Mouse (Mus musculus) small intestine, adult 2 months (tissue): ENCODE measurements around the gene Klf13.

Experiments used
- CTCF ChIP-seq: fragments of 200-500 bp; IDR thresholded peaks from 2 replicates; pipeline ENCODE4 v1.5.1; 2012; ENCODE audit warnings: low read depth, mild to moderate bottlenecking, control low read depth, inconsistent platforms, low read length, moderate library complexity, mixed read lengths; ENCODE audit not compliant: insufficient replicate concordance, insufficient read length; ENCODE audit errors: extremely low read depth
- POLR2A ChIP-seq: fragments of 200-500 bp; IDR thresholded peaks from 2 replicates; pipeline ENCODE4 v1.6.1; 2012; ENCODE audit warnings: low read depth, mild to moderate bottlenecking, control low read depth, inconsistent platforms, low read length, moderate library complexity

DNA sequence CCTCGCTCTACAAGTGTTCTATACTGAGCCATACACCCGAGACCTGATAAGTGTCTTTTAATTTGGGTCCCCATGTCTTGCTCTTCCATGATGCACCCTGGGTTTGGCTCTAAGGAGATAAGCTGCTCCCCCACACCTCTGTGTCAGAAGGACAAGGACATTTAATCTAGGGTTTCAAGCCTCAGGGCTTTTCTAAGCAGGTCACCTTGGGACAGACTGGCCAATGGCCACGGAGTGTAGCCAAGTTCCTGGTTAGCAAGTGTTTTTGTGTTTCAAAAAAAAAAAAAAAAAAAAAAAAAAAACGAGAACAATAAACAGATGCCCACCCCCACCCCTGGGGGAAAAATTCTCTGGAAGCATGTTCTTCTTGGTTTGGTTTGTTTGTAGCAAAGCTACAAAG is 9.6 kb downstream of the Klf13 start:
- TF ChIP-seq CTCF (no peak), POLR2A (no peak)
